Mouse (Mus musculus) G1E (cell line): ENCODE data around the gene Gm10382. TPM values are rescaled to one million over a fixed set of nuclear protein-coding genes. Genes with fewer than 3 reads are reported as not detected.

Source experiments
- ATAC-seq: 2 replicates; pipeline ENCODE4 v1.8.0; 2016; ENCODE audit warnings: mild to moderate bottlenecking; ENCODE audit not compliant: insufficient number of reproducible peaks, poor library complexity, low FRiP score, severe bottlenecking; ENCODE audit errors: extremely low read depth
- DNase-seq: peaks from one replicate; pipeline ENCODE4 v3.0.0; 2012; ENCODE audit warnings: low spot score
- H3K27me3 ChIP-seq: 2 replicates; pipeline ENCODE4 v1.6.1; 2012; ENCODE audit warnings: mild to moderate bottlenecking, low read length, inconsistent platforms; ENCODE audit not compliant: insufficient read depth
- H3K36me3 ChIP-seq: replicated peaks from 2 replicates; pipeline ENCODE3; 2012; ENCODE audit warnings: mild to moderate bottlenecking, inconsistent platforms
- H3K4me1 ChIP-seq: 2 replicates; pipeline ENCODE4 v1.6.1; 2012; ENCODE audit warnings: low read depth, low read length, inconsistent platforms, mixed read lengths; ENCODE audit not compliant: insufficient read depth
- H3K4me3 ChIP-seq: 2 replicates; pipeline ENCODE4 v1.5.1; 2012; ENCODE audit warnings: low read depth, mild to moderate bottlenecking, inconsistent platforms, low read length, moderate library complexity, mixed read lengths
- H3K9me3 ChIP-seq: replicated peaks from 2 replicates; pipeline ENCODE4 v1.6.1; 2012; ENCODE audit warnings: inconsistent platforms
- CTCF ChIP-seq: IDR thresholded peaks from 2 replicates; pipeline ENCODE4 v1.5.1; 2012; ENCODE audit warnings: low read depth, low read length, inconsistent platforms, mixed read lengths
- GATA1 ChIP-seq: IDR thresholded peaks from 2 replicates; pipeline ENCODE4 v1.6.1; 2012; ENCODE audit warnings: borderline replicate concordance, low read length, inconsistent platforms, mixed read lengths
- GATA2 ChIP-seq: IDR thresholded peaks from 2 replicates; pipeline ENCODE4 v1.6.1; 2012; ENCODE audit warnings: low read depth, low read length, inconsistent platforms, borderline replicate concordance
- POLR2AphosphoS5 ChIP-seq: IDR thresholded peaks from 2 replicates; pipeline ENCODE4 v1.6.1; 2012; ENCODE audit warnings: low read depth, low read length, inconsistent platforms; ENCODE audit not compliant: insufficient replicate concordance
- TAL1 ChIP-seq: conservative IDR thresholded peaks from 2 replicates; pipeline ENCODE4 v1.6.1; 2012; ENCODE audit warnings: low read depth, low read length, inconsistent platforms, mixed read lengths
- polyA plus RNA-seq: library from polyadenylated mRNA; stranded (reverse); fragments of >175 nt; gene quantifications from 2 replicates; pipeline ENCODE4 v1.2.3, GENCODE M21; 2012
- total RNA-seq, 2 experiments: library from RNA; stranded (forward) in 1 of 2; stranded (reverse) in 1 of 2; fragments of 200-1000 nt in 1 of 2; fragments of >200 nt in 1 of 2; fragmentation: Nextera tagmentation in 1 of 2; gene quantifications; 2 replicates each; pipeline ENCODE4 v1.2.3; 2014 to 2017

Gm10382 gene
- total RNA-seq (2014; fragmentation: Nextera tagmentation) (not detected in 2 replicates), total RNA-seq (2017) (not detected in 2 replicates), polyA plus RNA-seq (0.22 and 0.45 TPM in 2 replicates)

DNA sequence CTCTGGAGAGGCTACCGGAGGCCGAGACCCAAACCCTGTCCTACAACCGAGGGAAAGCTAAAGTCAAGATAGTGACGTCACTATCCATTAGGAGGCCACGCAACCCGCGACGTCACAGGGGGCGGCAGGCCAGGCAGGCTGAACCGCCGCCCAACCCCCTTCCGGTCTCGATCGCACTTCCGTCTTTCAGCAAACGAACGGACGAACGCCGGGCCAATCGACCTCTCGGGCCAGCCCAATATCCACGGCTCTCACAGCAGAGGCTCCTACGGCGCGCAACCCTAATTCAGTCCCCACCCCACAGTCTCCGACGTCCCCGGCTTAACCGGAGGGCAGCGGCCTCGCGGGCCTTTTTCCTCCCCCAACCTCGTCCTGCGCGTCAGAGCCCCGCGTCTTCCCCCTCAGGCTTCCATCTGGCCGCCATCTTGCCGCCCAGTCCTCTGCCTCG lies at the start of gene Gm10382:
Gene Gm10382, plus strand, starts transcription at position 192 of the 448 bp plus-strand sequence.
- no peaks in the 10 kb centered on the region for H3K27me3 ChIP-seq
- TF ChIP-seq CTCF, result no peak
- no peak for TF ChIP-seq GATA2
- no peak for TF ChIP-seq TAL1
- TF ChIP-seq GATA1, result no peak
- TF ChIP-seq POLR2AphosphoS5, result no peak; the same call in 1 of the 2 replicates
- H3K9me3 ChIP-seq, result no peaks in the 10 kb centered on the region
- H3K36me3 ChIP-seq, result peaks cover 32% of the 10 kb centered on the region
- ATAC-seq, result peak; percentile 37; the same call in 1 of the 2 replicates
- DNase-seq, result peak; percentile 74
- peak within 1 kb of the TSS; percentile 98 for H3K4me3 ChIP-seq
- peaks cover 48% of the 10 kb centered on the region for H3K4me1 ChIP-seq

DNA sequence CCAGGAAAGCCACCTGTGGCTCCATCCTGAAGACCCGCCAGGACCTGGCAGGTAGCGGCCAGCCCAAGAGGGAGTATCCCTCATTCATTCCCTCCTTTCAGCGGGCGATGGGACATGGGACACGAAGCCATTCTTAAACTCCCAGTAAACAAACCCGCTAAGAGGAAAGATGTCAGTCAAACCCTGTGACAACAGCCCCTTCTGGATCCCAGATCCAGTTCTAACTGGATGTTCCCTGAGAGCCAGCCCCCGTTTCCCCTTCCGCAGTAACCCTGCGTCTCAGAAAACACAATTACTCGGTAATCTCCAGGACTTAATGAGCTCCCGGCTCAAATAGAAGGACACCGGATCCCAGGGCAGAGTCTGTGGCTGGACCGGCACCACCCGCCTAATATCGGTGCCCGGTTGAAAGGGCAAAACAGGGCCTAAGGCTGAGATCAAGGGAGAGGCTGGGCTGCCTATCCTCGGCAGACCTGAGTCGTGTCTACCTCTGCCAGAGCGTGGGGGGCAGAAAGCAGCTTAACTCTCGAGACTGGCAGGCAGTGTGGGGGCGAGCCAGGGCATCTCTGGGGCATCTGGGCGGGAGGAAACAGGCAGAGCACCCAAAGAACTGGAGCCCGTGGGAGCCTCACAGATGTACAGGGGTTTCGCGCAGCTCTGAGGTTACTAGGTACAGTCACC lies 49.1 kb upstream of the Gm10382 start:
- no peak for ATAC-seq
- DNase-seq, result peak; percentile 43
- peaks cover 30% of the 10 kb centered on the region for H3K36me3 ChIP-seq
- no peak for TF ChIP-seq TAL1
- peaks cover 5% of the 10 kb centered on the region; the same call in 1 of the 2 replicates for H3K27me3 ChIP-seq
- no peaks in the 10 kb centered on the region for H3K9me3 ChIP-seq
- peak overlapping the region; percentile 96 for H3K4me3 ChIP-seq
- peaks cover 57% of the 10 kb centered on the region for H3K4me1 ChIP-seq

DNA sequence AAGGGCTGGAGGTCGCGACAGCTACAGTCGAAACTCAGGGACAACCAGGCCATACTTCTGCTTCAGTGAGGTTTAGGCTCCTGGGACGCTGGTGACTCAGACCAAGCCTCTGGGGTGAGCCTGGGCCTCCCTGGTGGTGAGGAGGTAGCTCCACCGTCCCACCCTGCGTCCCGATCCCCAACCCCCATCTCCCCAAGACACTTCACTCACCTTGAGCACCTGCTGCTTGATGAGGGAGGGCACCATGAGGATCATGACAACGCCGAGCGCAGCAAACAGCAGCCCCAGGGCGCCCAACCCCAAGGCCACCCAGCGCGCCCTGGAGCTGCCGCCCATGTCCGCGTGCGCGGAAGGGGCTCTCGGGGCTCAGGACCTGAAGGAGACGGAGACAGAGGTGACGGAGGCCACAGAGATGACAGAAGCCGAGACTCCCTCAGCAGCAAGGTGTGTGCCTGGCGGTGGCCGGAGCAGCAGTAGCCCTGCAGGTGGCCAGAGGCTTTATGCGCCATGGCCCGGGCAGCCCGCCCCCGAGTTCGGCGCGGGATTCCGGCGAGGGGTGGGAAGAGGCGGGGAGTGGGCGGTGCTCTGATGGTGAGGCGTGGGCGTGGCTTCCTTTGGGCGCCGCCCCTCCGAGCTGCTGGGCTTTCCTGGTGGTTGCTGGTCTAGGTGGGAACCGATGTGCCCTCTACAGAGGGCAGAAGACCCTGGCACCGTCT lies 48.4 kb upstream of the Gm10382 start, which contains the start of gene Scarb1:
Gene Scarb1, minus strand, starts transcription at position 548 of the 716 bp plus-strand sequence.
- Histone ChIP-seq H3K9me3 (no peaks in the 10 kb centered on the region), H3K27me3 (peaks cover 5% of the 10 kb centered on the region; the same call in 1 of the 2 replicates), H3K4me3 (peak within 1 kb of the TSS; percentile 96), H3K36me3 (peaks cover 25% of the 10 kb centered on the region), H3K4me1 (peaks cover 57% of the 10 kb centered on the region)
- DNase-seq (peak; percentile 82), ATAC-seq (peak; percentile 62)
- no peak for TF ChIP-seq TAL1
- no peak for TF ChIP-seq GATA2
- TF ChIP-seq GATA1, result no peak
- TF ChIP-seq POLR2AphosphoS5, result no peak
- no peak for TF ChIP-seq CTCF

DNA sequence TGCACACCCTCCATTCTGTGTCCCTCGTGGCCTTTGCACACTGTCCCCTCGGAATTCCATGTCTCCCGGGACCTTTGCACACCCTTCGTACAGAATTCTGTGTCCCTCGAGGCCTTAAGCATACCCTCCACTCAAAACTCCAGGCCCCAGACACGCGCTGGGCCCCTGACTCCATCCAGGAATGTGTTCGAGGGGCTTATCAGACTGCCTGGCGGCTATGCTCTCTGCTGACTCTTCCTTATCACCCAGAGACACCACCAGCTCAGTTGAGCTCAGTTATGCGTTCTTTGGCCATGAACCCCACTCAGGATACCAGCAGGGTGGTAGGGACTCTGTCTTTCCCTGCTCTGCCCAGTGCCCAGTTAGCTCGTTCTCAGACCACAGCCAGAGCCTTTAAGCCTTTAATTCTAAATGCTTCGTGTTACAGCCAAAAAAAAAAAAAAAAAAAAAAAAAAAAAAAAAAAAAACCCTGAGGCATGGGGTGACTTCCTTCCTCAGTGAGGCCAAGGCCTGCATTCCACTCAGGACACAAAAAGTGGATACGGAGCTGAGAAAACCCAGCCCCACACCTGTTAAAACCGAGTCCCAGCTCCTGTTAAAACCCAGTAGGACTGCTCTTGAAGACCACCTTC lies 47.5 kb upstream of the Gm10382 start:
- H3K36me3 ChIP-seq, result peaks cover 16% of the 10 kb centered on the region
- ATAC-seq (peak; percentile 29; the same call in 1 of the 2 replicates), DNase-seq (no peak)
- no peaks in the 10 kb centered on the region for H3K9me3 ChIP-seq
- peaks cover 57% of the 10 kb centered on the region for H3K4me1 ChIP-seq
- TF ChIP-seq TAL1 (no peak), GATA1 (no peak), POLR2AphosphoS5 (no peak), GATA2 (no peak), CTCF (no peak)
- H3K4me3 ChIP-seq, result peak overlapping the region; percentile 96
- H3K27me3 ChIP-seq, result peaks cover 6% of the 10 kb centered on the region

DNA sequence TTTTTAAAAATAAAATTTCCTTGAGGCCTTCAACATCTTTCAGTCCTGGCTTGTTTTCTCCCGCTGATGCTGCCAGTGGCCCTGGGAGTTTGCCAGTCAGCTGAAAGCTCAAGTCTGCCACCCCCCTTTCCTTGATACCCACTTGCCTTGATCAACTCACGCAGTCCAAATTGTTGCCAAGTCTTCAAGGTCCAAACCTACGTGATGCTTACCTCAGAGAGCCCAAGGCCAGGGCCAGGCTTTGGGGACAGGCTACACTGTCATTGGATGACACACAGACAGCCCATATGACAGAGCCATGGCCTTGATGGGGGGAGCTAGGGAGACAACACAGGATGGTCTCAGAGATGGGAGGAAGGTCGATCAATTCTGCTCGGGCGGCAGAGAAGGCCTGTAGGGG lies 44.8 kb upstream of the Gm10382 start:
- no peak for TF ChIP-seq GATA1
- TF ChIP-seq GATA2, result no peak
- no peak for TF ChIP-seq TAL1
- TF ChIP-seq POLR2AphosphoS5, result no peak
- no peak for TF ChIP-seq CTCF
- Histone ChIP-seq H3K27me3 (peaks cover 13% of the 10 kb centered on the region), H3K4me3 (no peak overlapping the region), H3K9me3 (no peaks in the 10 kb centered on the region), H3K4me1 (peaks cover 34% of the 10 kb centered on the region), H3K36me3 (no peaks in the 10 kb centered on the region)
- ATAC-seq, result no peak
- DNase-seq, result no peak

DNA sequence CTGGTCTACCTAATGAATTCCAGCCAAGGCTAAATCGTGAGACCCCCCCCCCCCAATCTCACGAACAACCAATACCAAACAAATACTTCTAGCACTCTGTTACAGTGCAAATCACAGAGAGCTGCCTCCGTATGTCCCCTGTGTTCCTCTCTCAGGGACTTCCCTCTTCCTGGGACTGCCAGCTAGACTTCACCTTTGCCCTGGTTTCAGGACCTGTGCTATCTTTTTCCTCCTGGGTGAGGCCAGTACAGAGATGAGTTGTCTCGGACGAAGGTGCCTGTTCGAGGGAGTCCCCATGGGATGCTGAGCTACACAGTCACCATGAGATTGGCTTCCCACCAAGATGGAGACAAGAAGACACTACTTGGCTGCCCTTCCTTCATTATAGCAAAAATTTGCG lies 41.1 kb upstream of the Gm10382 start:
- Histone ChIP-seq H3K36me3 (no peaks in the 10 kb centered on the region), H3K9me3 (0 out of 2 replicates have a peak, but pooled peaks cover 3% of the 10 kb centered on the region), H3K27me3 (peaks cover 15% of the 10 kb centered on the region), H3K4me3 (no peak overlapping the region), H3K4me1 (peaks cover 3% of the 10 kb centered on the region; the same call in 1 of the 2 replicates)
- ATAC-seq, result no peak
- DNase-seq, result no peak
- no peak for TF ChIP-seq GATA2
- no peak for TF ChIP-seq GATA1
- no peak for TF ChIP-seq POLR2AphosphoS5
- no peak for TF ChIP-seq CTCF
- no peak for TF ChIP-seq TAL1
